Mouse (Mus musculus) T-helper 17 cell (primary cell): ENCODE measurements around the gene Edem3.

ENCODE experiments used
- in situ Hi-C, 2 experiments: fragments of 300-600 bp; cut with MboI, MseI; formaldehyde crosslinking; loops; 1 replicate in 1 of 2; 2 replicates in 1 of 2; pipeline ENCODE4 v1.15.1; 2025; ENCODE audit warnings: high pct_unique_total_duplicates in 2 of 2

Gene Edem3

GRCm38 (mm10) chr1:151858474-151858873 lies 103.3 kb downstream of the Edem3 start:
- in situ Hi-C loops: no loop called here

- in situ Hi-C loops: no loop called here
Observed at GRCm38 (mm10) chr1:151861334-151861995, 106.3 kb downstream of the Edem3 start.

DNA sequence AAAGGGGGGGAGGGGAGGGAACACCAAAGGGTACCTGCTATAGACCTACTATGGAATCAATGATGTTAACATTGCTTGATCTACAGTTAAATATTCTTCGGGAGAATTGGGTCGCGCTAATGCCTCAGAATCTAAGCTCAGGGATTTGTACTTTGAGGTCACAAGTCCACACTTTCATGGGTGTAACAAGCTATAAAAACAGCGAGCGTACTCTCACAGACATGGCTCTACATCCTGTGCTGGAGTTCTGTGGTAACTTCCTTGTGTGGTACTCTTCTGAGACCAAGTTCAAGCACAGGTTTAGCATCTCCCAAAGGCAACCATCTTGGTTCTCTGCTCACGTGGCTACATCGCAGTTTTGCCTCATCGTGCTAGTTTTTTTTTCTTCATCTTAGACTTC lies 106.9 kb downstream of the Edem3 start:
- in situ Hi-C loops: no loop called here

DNA sequence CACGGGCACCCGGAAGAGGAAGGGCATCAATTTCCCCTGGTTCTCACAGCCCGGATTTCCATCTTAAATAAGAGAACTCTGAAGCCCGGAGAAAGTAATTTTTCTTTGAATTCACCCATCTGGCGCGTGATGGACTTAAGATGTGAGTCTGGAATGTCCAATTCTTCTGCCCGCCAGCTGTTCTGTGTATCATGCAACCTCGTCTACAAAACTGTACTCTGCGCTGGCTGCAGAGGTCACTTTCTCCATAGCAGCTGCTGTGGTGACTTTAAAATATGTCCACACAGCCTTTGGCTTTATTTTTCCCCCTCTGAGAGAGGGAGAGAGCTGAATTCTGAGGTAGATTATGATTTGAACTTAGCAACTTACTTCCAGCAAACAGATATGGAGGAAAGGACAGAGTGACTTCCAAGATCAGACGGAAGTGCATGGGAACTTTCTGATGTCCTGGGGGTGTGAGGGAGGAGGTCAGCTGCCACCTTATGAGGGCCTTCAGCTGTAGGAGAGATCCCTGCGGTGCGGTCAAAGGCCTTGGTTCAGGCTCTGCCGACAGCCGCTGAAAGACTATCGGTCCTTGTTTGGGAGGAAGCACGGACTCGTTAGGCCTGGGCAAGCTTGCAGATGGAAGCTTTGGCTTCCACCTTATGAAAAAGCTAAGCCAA lies 108.1 kb downstream of the Edem3 start:
- in situ Hi-C loops: no loop called here

GRCm38 (mm10) chr1:151863797-151864147 lies 108.6 kb downstream of the Edem3 start:
- in situ Hi-C loops: no loop called here

DNA sequence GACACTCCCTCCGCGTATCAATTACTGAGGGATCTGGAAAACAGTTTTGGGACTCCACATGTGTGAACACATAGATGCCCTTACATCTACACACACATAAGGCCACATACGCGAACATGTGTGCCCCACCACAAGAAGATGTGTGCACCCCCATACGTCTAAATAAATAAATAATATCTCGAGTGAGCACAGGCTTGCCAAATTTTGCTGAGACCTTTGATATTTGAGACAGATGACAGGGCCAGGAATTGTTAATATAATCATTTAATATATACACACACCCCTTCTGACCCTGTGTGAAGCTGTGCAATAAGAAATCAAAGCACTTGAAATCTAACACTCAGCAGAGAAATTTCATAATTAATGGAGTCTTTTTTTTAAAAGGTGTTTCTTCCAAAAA lies 109.2 kb downstream of the Edem3 start:
- in situ Hi-C loops: no loop called here
